Mouse (Mus musculus) lung, adult 2 months (tissue): ENCODE measurements at regions not wholly inside any gene's neighbourhood (a gene's known extent, or its start where the extent isn't known, plus 50 kb on each side); places are given as distances from the start of the nearest gene placed in this dataset.

Experiments
- CTCF ChIP-seq: fragments of 200-500 bp; IDR thresholded peaks from 2 replicates; pipeline ENCODE4 v1.5.1; 2011; ENCODE audit warnings: mild to moderate bottlenecking, low read length, control low read depth; ENCODE audit not compliant: insufficient read depth
- POLR2A ChIP-seq: fragments of 200-500 bp; IDR thresholded peaks from 2 replicates; pipeline ENCODE4 v1.6.1; 2011; ENCODE audit warnings: low read depth, mild to moderate bottlenecking, control low read depth, low read length, borderline replicate concordance; ENCODE audit errors: extremely low read depth

DNA sequence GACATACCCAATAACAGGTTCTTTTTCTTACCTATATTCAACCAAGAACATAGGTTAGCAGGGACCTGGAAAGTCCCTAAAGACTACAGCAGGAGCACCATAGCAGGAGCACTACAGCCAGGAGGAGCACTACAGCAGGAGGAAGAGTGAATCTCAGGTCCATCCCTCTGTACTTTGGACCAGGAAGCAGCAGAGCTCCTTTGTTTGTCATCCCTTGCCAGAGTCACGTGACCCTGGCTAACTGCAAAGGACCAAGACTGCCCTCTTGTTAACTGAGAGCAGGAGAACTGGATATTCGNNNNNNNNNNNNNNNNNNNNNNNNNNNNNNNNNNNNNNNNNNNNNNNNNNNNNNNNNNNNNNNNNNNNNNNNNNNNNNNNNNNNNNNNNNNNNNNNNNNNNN is 172.2 kb upstream of the Samsn1 start:
- TF ChIP-seq CTCF (no peak), POLR2A (no peak)
